ENCODE assay signal across 22 mouse cellular contexts in genomic region chr3:142747673-142748072, GRCm38 (mm10). TPM values are rescaled to one million over a fixed set of nuclear protein-coding genes. Genes with fewer than 3 reads are reported as not detected.
DNase-seq lines count a peak whose midpoint lies in the region; ATAC-seq and TF ChIP-seq lines count a peak whose summit lies in the region.
"Had no signal": no experiment of that assay in that cellular context is flagged by ENCODE, and none has a peak within 500 bp of the region (broad histone marks: within the 10 kb centered on the region; RNA-seq: fewer than 3 reads in every experiment).

No protein-coding gene starts in this region.

- peak; percentile 51 for DNase-seq in kidney, adult 11 months
- DNase-seq in testis, postnatal 10 days (ENCODE audit: low spot score) = no peak
- no peak for DNase-seq in liver, embryonic 13.5 days
- no peak for DNase-seq in layer of hippocampus, adult 11-12 months (ENCODE audit: low spot score)
- DNase-seq in left cerebral cortex, postnatal 25 days (ENCODE audit: low spot score in 2 of 2) = no peak
- DNase-seq: adrenal gland, postnatal 25 days; cerebellum, adult 9-10 months; layer of hippocampus, adult 9-11 months; left cerebral cortex, postnatal 4 days; thymus, postnatal 25 days had no signal

- 93% methylated on average over 7 of the region's 7 CpGs for WGBS in kidney, embryonic 15.5 days
- 91% methylated on average over 7 of the region's 7 CpGs for WGBS in liver, embryonic 13.5 days (ENCODE audit: insufficient replicate concordance)

- no peaks in the 10 kb centered on the region for H3K4me1 ChIP-seq in kidney, embryonic 15.5 days
- peaks cover 9% of the 10 kb centered on the region for H3K4me1 ChIP-seq in testis, adult 2 months (ENCODE audit: control insufficient read depth, insufficient read depth, low read length)
- H3K4me1 ChIP-seq in liver, embryonic 13.5 days (replicated peaks) = peaks cover 3% of the 10 kb centered on the region; the same call in 1 of the 2 replicates
- H3K4me1 ChIP-seq: embryonic facial prominence, embryonic 10.5 days; forebrain, embryonic 15.5 days; heart, embryonic 10.5 days; limb, embryonic 15.5 days; midbrain, embryonic 12.5 days had no signal

- no peaks in the 10 kb centered on the region for H3K36me3 ChIP-seq in kidney, embryonic 15.5 days
- H3K36me3 ChIP-seq in testis, adult 2 months (ENCODE audit: control insufficient read depth, insufficient read depth, low read length) = no peaks in the 10 kb centered on the region
- H3K36me3 ChIP-seq in liver, embryonic 13.5 days = no peaks in the 10 kb centered on the region
- H3K36me3 ChIP-seq: embryonic facial prominence, embryonic 10.5 days; forebrain, embryonic 15.5 days; heart, embryonic 10.5 days; limb, embryonic 15.5 days; midbrain, embryonic 12.5 days had no signal

- no peak for TF ChIP-seq CTCF in testis, adult 2 months (IDR thresholded peaks at IDR 0.05; ENCODE audit: control insufficient read depth, insufficient read depth, insufficient replicate concordance, low read depth, low read length)

- no peak overlapping the region for H3K4me3 ChIP-seq in kidney, embryonic 15.5 days (replicated peaks)
- H3K4me3 ChIP-seq in testis, adult 2 months (ENCODE audit: control insufficient read depth, low read depth, low read length) = peak overlapping the region; percentile 11; the same call in 1 of the 2 replicates
- no peak overlapping the region for H3K4me3 ChIP-seq in liver, embryonic 13.5 days (replicated peaks)
- H3K4me3 ChIP-seq: embryonic facial prominence, embryonic 10.5 days; forebrain, embryonic 15.5 days; heart, embryonic 10.5 days; limb, embryonic 15.5 days; midbrain, embryonic 12.5 days had no signal

- intact Hi-C loops in left cerebral cortex, postnatal 25 days (cut with DNase I) = no loop called here

- no peak for TF ChIP-seq POLR2A in testis, adult 2 months (IDR thresholded peaks at IDR 0.05; ENCODE audit: control insufficient read depth, low read depth, low read length)

- ATAC-seq in kidney, embryonic 15.5 days (replicated peaks; ENCODE audit: low FRiP score) = no peak
- 0 out of 2 replicates have a peak, but pooled peaks have one; percentile 27 for ATAC-seq in liver, embryonic 13.5 days (ENCODE audit: low read depth)
- ATAC-seq in megakaryocyte, adult 5-6 weeks (ENCODE audit: poor library complexity, severe bottlenecking) = no peak
- ATAC-seq: CD4-positive, CD25-positive, alpha-beta regulatory T cell, adult 4 months; forebrain, embryonic 15.5 days; hindbrain, embryonic 16.5 days; lung, postnatal 0 days had no signal

- H3K9ac ChIP-seq in kidney, embryonic 15.5 days = no peak overlapping the region
- no peak overlapping the region for H3K9ac ChIP-seq in liver, embryonic 13.5 days
- H3K9ac ChIP-seq: forebrain, embryonic 15.5 days; limb, embryonic 15.5 days; midbrain, embryonic 12.5 days had no signal

- no peak overlapping the region for H3K4me2 ChIP-seq in kidney, embryonic 15.5 days
- no peak overlapping the region for H3K4me2 ChIP-seq in liver, embryonic 13.5 days
- H3K4me2 ChIP-seq: forebrain, embryonic 15.5 days; limb, embryonic 15.5 days; midbrain, embryonic 12.5 days had no signal

- no peaks in the 10 kb centered on the region for H3K9me3 ChIP-seq in kidney, embryonic 15.5 days (replicated peaks)
- no peaks in the 10 kb centered on the region for H3K9me3 ChIP-seq in liver, embryonic 13.5 days (replicated peaks)
- H3K9me3 ChIP-seq: embryonic facial prominence, embryonic 10.5 days; forebrain, embryonic 15.5 days; heart, embryonic 10.5 days; limb, embryonic 15.5 days; midbrain, embryonic 12.5 days had no signal

- H3K27ac ChIP-seq in kidney, embryonic 15.5 days = no peak overlapping the region
- H3K27ac ChIP-seq in testis, adult 2 months (ENCODE audit: control insufficient read depth, insufficient read depth, low read depth, low read length) = no peak overlapping the region
- peak overlapping the region; percentile 45 for H3K27ac ChIP-seq in liver, embryonic 13.5 days
- H3K27ac ChIP-seq: embryonic facial prominence, embryonic 10.5 days; forebrain, embryonic 15.5 days; heart, embryonic 10.5 days; limb, embryonic 15.5 days; macrophage; midbrain, embryonic 12.5 days had no signal

- no peaks in the 10 kb centered on the region for H3K27me3 ChIP-seq in kidney, embryonic 15.5 days
- no peaks in the 10 kb centered on the region for H3K27me3 ChIP-seq in testis, adult 2 months (ENCODE audit: control insufficient read depth, insufficient read depth, low read length)
- H3K27me3 ChIP-seq in liver, embryonic 13.5 days = no peaks in the 10 kb centered on the region
- H3K27me3 ChIP-seq: forebrain, embryonic 15.5 days; limb, embryonic 15.5 days; midbrain, embryonic 12.5 days had no signal

RNA-seq across cellular contexts. Expression of gene Gtf2b, which starts 17.2 kb away (rescaled TPM):
- polyA plus RNA-seq in kidney, embryonic 15.5 days (2015; fragmentation: Nextera tagmentation; extraction: Ambion mirVana) = 77.2 and 79.6 TPM in 2 replicates
- 51.3 and 58.5 TPM in 2 replicates for polyA plus RNA-seq in testis, adult 2 months (2012; rRNA removed)
- polyA plus RNA-seq in liver, embryonic 13.5 days (2015; fragmentation: Nextera tagmentation; extraction: Ambion mirVana) = 44.7 and 45.6 TPM in 2 replicates
- 85.6 and 86.5 TPM in 2 replicates for total RNA-seq in megakaryocyte, adult 5-6 weeks (2015)
- 126 and 133 TPM in 2 replicates for total RNA-seq in megakaryocyte, adult 5-6 weeks (2017)
- 10 to 100 TPM; 39.6 to 41.3 TPM for total RNA-seq in left cerebral cortex, postnatal 25 days (2021)

RNA-seq across cellular contexts. Expression of gene Kyat3, which starts 46.8 kb away (rescaled TPM):
- polyA plus RNA-seq in kidney, embryonic 15.5 days (2015; fragmentation: Nextera tagmentation; extraction: Ambion mirVana) = 24.9 and 25.0 TPM in 2 replicates
- 3.1 and 3.8 TPM in 2 replicates for polyA plus RNA-seq in testis, adult 2 months (2012; rRNA removed)
- 10.3 and 11.9 TPM in 2 replicates for polyA plus RNA-seq in liver, embryonic 13.5 days (2015; fragmentation: Nextera tagmentation; extraction: Ambion mirVana)
- total RNA-seq in megakaryocyte, adult 5-6 weeks (2015) = 6.8 and 9.2 TPM in 2 replicates
- 8.3 and 10.2 TPM in 2 replicates for total RNA-seq in megakaryocyte, adult 5-6 weeks (2017)
- total RNA-seq in left cerebral cortex, postnatal 25 days (2021) = 1 to 10 TPM; 4.6 to 6.6 TPM
